Mouse (Mus musculus): ENCODE results near the gene Gm7168. TPM values are rescaled to one million over a fixed set of nuclear protein-coding genes. Genes with fewer than 3 reads are reported as not detected.
"Not testable (repeated sequence)": the region's sequence is repeated elsewhere in the genome, so short reads cannot be mapped to it uniquely, and the experiment has no call there.

The Gm7168 gene
- polyA plus RNA-seq, 1 experiment from 2014 or later = not detected

GRCm38 (mm10) chr17:13923418-13923817 lies 24.8 kb upstream of the Gm7168 start:
- no peaks in the 10 kb centered on the region for H3K9me3 ChIP-seq (ENCODE audit: control insufficient read depth, low read length)
- ATAC-seq (replicated peaks; ENCODE audit: low FRiP score) = no peak
- H3K9ac ChIP-seq (ENCODE audit: low read depth, low read length) = no peak overlapping the region
- H3K4me1 ChIP-seq (replicated peaks; ENCODE audit: control insufficient read depth, insufficient read depth, low read length) = no peaks in the 10 kb centered on the region
- no peak overlapping the region for H3K27ac ChIP-seq (ENCODE audit: low read depth, low read length)
- H3K4me3 ChIP-seq (ENCODE audit: low read depth, low read length) = no peak overlapping the region
- no peaks in the 10 kb centered on the region for H3K36me3 ChIP-seq (ENCODE audit: control insufficient read depth, insufficient read depth, low read length)
- no peak overlapping the region for H3K4me2 ChIP-seq
- no peak for DNase-seq (ENCODE audit: low spot score)
- 61% methylated on average over 2 of the region's 2 CpGs for WGBS
- H3K27me3 ChIP-seq (replicated peaks; ENCODE audit: control insufficient read depth, insufficient read depth, low read length) = no peaks in the 10 kb centered on the region

- Histone ChIP-seq H3K27ac (ENCODE audit: low read depth, low read length) (no peak overlapping the region), H3K9me3 (ENCODE audit: control insufficient read depth, low read length) (no peaks in the 10 kb centered on the region), H3K4me2 (no peak overlapping the region), H3K27me3 (replicated peaks; ENCODE audit: control insufficient read depth, insufficient read depth, low read length) (no peaks in the 10 kb centered on the region), H3K36me3 (ENCODE audit: control insufficient read depth, insufficient read depth, low read length) (no peaks in the 10 kb centered on the region), H3K4me1 (replicated peaks; ENCODE audit: control insufficient read depth, insufficient read depth, low read length) (no peaks in the 10 kb centered on the region), H3K9ac (ENCODE audit: low read depth, low read length) (no peak overlapping the region), H3K4me3 (ENCODE audit: low read depth, low read length) (no peak overlapping the region)
- WGBS = 89% methylated on average over 2 of the region's 2 CpGs
- ATAC-seq (replicated peaks; ENCODE audit: low FRiP score) = no peak
- no peak for DNase-seq (ENCODE audit: low spot score)
These were observed 23.6 kb upstream of the Gm7168 start for GRCm38 (mm10) chr17:13924588-13924987.

GRCm38 (mm10) chr17:13925931-13926330 lies 22.2 kb upstream of the Gm7168 start:
- 55% methylated on average over 3 of the region's 3 CpGs for WGBS
- Histone ChIP-seq H3K4me1 (replicated peaks; ENCODE audit: control insufficient read depth, insufficient read depth, low read length) (no peaks in the 10 kb centered on the region), H3K27me3 (replicated peaks; ENCODE audit: control insufficient read depth, insufficient read depth, low read length) (no peaks in the 10 kb centered on the region), H3K9me3 (ENCODE audit: control insufficient read depth, low read length) (no peaks in the 10 kb centered on the region), H3K4me2 (no peak overlapping the region), H3K4me3 (ENCODE audit: low read depth, low read length) (no peak overlapping the region), H3K36me3 (ENCODE audit: control insufficient read depth, insufficient read depth, low read length) (no peaks in the 10 kb centered on the region), H3K27ac (ENCODE audit: low read depth, low read length) (no peak overlapping the region), H3K9ac (ENCODE audit: low read depth, low read length) (no peak overlapping the region)
- ATAC-seq (replicated peaks; ENCODE audit: low FRiP score) = no peak
- no peak for DNase-seq (ENCODE audit: low spot score)

- Histone ChIP-seq H3K4me3 (ENCODE audit: low read depth, low read length) (no peak overlapping the region), H3K4me1 (replicated peaks; ENCODE audit: control insufficient read depth, insufficient read depth, low read length) (no peaks in the 10 kb centered on the region), H3K27ac (ENCODE audit: low read depth, low read length) (no peak overlapping the region), H3K9me3 (ENCODE audit: control insufficient read depth, low read length) (no peaks in the 10 kb centered on the region), H3K27me3 (replicated peaks; ENCODE audit: control insufficient read depth, insufficient read depth, low read length) (no peaks in the 10 kb centered on the region), H3K9ac (ENCODE audit: low read depth, low read length) (no peak overlapping the region), H3K36me3 (ENCODE audit: control insufficient read depth, insufficient read depth, low read length) (no peaks in the 10 kb centered on the region), H3K4me2 (no peak overlapping the region)
- no peak for ATAC-seq (replicated peaks; ENCODE audit: low FRiP score)
- WGBS = 84% methylated on average over 9 of the region's 9 CpGs
- DNase-seq (ENCODE audit: low spot score) = no peak
These were observed 17.8 kb upstream of the Gm7168 start for GRCm38 (mm10) chr17:13930421-13930820.

- DNase-seq (ENCODE audit: low spot score); H3K27me3 ChIP-seq (replicated peaks; ENCODE audit: control insufficient read depth, insufficient read depth, low read length); ATAC-seq (replicated peaks; ENCODE audit: low FRiP score); H3K9ac ChIP-seq (ENCODE audit: low read depth, low read length); H3K27ac ChIP-seq (ENCODE audit: low read depth, low read length); H3K4me2 ChIP-seq; H3K4me1 ChIP-seq (replicated peaks; ENCODE audit: control insufficient read depth, insufficient read depth, low read length); H3K36me3 ChIP-seq (ENCODE audit: control insufficient read depth, insufficient read depth, low read length); H3K9me3 ChIP-seq (ENCODE audit: control insufficient read depth, low read length); H3K4me3 ChIP-seq (ENCODE audit: low read depth, low read length): not testable (repeated sequence)
- WGBS = 93% methylated on average over 2 of the region's 2 CpGs
These were observed 12.8 kb upstream of the Gm7168 start for GRCm38 (mm10) chr17:13935364-13935763.

- DNase-seq (ENCODE audit: low spot score) (no peak), ATAC-seq (replicated peaks; ENCODE audit: low FRiP score) (no peak)
- H3K4me1 ChIP-seq (replicated peaks; ENCODE audit: control insufficient read depth, insufficient read depth, low read length) = no peaks in the 10 kb centered on the region
- 92% methylated on average over 4 of the region's 4 CpGs for WGBS
- no peaks in the 10 kb centered on the region for H3K27me3 ChIP-seq (replicated peaks; ENCODE audit: control insufficient read depth, insufficient read depth, low read length)
- H3K27ac ChIP-seq (ENCODE audit: low read depth, low read length) = no peak overlapping the region
- no peak overlapping the region for H3K9ac ChIP-seq (ENCODE audit: low read depth, low read length)
- H3K4me2 ChIP-seq = no peak overlapping the region
- no peaks in the 10 kb centered on the region for H3K36me3 ChIP-seq (ENCODE audit: control insufficient read depth, insufficient read depth, low read length)
- H3K4me3 ChIP-seq (ENCODE audit: low read depth, low read length) = no peak overlapping the region
- no peaks in the 10 kb centered on the region for H3K9me3 ChIP-seq (ENCODE audit: control insufficient read depth, low read length)
These were observed 10.4 kb upstream of the Gm7168 start for GRCm38 (mm10) chr17:13937787-13938186.

GRCm38 (mm10) chr17:13938652-13939051 lies 9.5 kb upstream of the Gm7168 start:
- ATAC-seq (replicated peaks; ENCODE audit: low FRiP score) (no peak), DNase-seq (ENCODE audit: low spot score) (no peak)
- Histone ChIP-seq H3K27me3 (replicated peaks; ENCODE audit: control insufficient read depth, insufficient read depth, low read length) (no peaks in the 10 kb centered on the region), H3K4me3 (ENCODE audit: low read depth, low read length) (no peak overlapping the region), H3K9ac (ENCODE audit: low read depth, low read length) (no peak overlapping the region), H3K9me3 (ENCODE audit: control insufficient read depth, low read length) (no peaks in the 10 kb centered on the region), H3K27ac (ENCODE audit: low read depth, low read length) (no peak overlapping the region), H3K36me3 (ENCODE audit: control insufficient read depth, insufficient read depth, low read length) (no peaks in the 10 kb centered on the region), H3K4me2 (no peak overlapping the region), H3K4me1 (replicated peaks; ENCODE audit: control insufficient read depth, insufficient read depth, low read length) (no peaks in the 10 kb centered on the region)
- WGBS = 83% methylated on average over 3 of the region's 3 CpGs

- not testable (repeated sequence) for DNase-seq (ENCODE audit: low spot score); H3K4me2 ChIP-seq; H3K9me3 ChIP-seq (ENCODE audit: control insufficient read depth, low read length); H3K27ac ChIP-seq (ENCODE audit: low read depth, low read length); H3K4me3 ChIP-seq (ENCODE audit: low read depth, low read length); H3K27me3 ChIP-seq (replicated peaks; ENCODE audit: control insufficient read depth, insufficient read depth, low read length); ATAC-seq (replicated peaks; ENCODE audit: low FRiP score); H3K9ac ChIP-seq (ENCODE audit: low read depth, low read length); H3K4me1 ChIP-seq (replicated peaks; ENCODE audit: control insufficient read depth, insufficient read depth, low read length); H3K36me3 ChIP-seq (ENCODE audit: control insufficient read depth, insufficient read depth, low read length)
- 67% methylated on average over 2 of the region's 2 CpGs for WGBS
These were observed 8.9 kb upstream of the Gm7168 start for GRCm38 (mm10) chr17:13939231-13939630.

GRCm38 (mm10) chr17:13940487-13940886 lies 7.7 kb upstream of the Gm7168 start:
- WGBS = 59% methylated on average over 1 of the region's 1 CpGs
- no peaks in the 10 kb centered on the region for H3K9me3 ChIP-seq (ENCODE audit: control insufficient read depth, low read length)
- H3K4me1 ChIP-seq (replicated peaks; ENCODE audit: control insufficient read depth, insufficient read depth, low read length) = no peaks in the 10 kb centered on the region

More at GRCm38 (mm10) chr17:13940487-13940886, 7.7 kb upstream of the Gm7168 start:
- Histone ChIP-seq H3K9ac (ENCODE audit: low read depth, low read length) (no peak overlapping the region), H3K27me3 (replicated peaks; ENCODE audit: control insufficient read depth, insufficient read depth, low read length) (no peaks in the 10 kb centered on the region), H3K4me2 (no peak overlapping the region), H3K4me3 (ENCODE audit: low read depth, low read length) (no peak overlapping the region), H3K27ac (ENCODE audit: low read depth, low read length) (no peak overlapping the region), H3K36me3 (ENCODE audit: control insufficient read depth, insufficient read depth, low read length) (no peaks in the 10 kb centered on the region)
- no peak for DNase-seq (ENCODE audit: low spot score)
- ATAC-seq (replicated peaks; ENCODE audit: low FRiP score) = no peak

All from liver, embryonic 11.5 days (tissue).